Mouse (Mus musculus) left cerebral cortex, adult 2 months (tissue): ENCODE data around the gene Slc10a4. TPM values are rescaled to one million over a fixed set of nuclear protein-coding genes. Genes with fewer than 3 reads are reported as not detected.

Experiments
- DNase-seq, 2 experiments: peaks; one replicate each; pipeline ENCODE4 v3.0.0; 2021 to 2022; ENCODE audit warnings: low spot score in 2 of 2, mixed read lengths in 1 of 2; ENCODE audit errors: extremely low spot score in 1 of 2
- H3K27ac ChIP-seq: fragments of 200-600 bp; 2 replicates; pipeline ENCODE4 v1.8.1; 2022
- H3K4me3 ChIP-seq: fragments of 200-600 bp; 2 replicates; pipeline ENCODE4 v1.8.1; 2022
- CTCF ChIP-seq: fragments of 200-600 bp; IDR thresholded peaks from 2 replicates; pipeline ENCODE4 v1.8.1; 2022; ENCODE audit warnings: antibody characterized with exemption, mild to moderate bottlenecking, moderate library complexity
- intact Hi-C: fragments of 180-260 bp; cut with DNase I; formaldehyde crosslinking; loops from one replicate; pipeline ENCODE4 v1.15.1; 2025
- long read RNA-seq, 2 experiments: library from polyadenylated mRNA; stranded (forward); transcript quantifications; one replicate each; pipeline ENCODE4 v2.0.0; 2021; ENCODE audit warnings: borderline mapping rate in 2 of 2
- total RNA-seq, 2 experiments: library from RNA; stranded (reverse); gene quantifications; 2 replicates each; pipeline ENCODE4 v1.2.3; 2021

Slc10a4 gene
- 1 to 10 TPM in 1 of 2 experiments, under 1 TPM in 1; 0.36 to 2.2 TPM for total RNA-seq
- long read RNA-seq, experiment 1, partial matches to known transcripts = 0 of 2 reads
- long read RNA-seq, experiment 1, other reads (novel, unspliced or antisense) = 0 of 2 reads
- long read RNA-seq, experiment 2 = 0 reads

DNA sequence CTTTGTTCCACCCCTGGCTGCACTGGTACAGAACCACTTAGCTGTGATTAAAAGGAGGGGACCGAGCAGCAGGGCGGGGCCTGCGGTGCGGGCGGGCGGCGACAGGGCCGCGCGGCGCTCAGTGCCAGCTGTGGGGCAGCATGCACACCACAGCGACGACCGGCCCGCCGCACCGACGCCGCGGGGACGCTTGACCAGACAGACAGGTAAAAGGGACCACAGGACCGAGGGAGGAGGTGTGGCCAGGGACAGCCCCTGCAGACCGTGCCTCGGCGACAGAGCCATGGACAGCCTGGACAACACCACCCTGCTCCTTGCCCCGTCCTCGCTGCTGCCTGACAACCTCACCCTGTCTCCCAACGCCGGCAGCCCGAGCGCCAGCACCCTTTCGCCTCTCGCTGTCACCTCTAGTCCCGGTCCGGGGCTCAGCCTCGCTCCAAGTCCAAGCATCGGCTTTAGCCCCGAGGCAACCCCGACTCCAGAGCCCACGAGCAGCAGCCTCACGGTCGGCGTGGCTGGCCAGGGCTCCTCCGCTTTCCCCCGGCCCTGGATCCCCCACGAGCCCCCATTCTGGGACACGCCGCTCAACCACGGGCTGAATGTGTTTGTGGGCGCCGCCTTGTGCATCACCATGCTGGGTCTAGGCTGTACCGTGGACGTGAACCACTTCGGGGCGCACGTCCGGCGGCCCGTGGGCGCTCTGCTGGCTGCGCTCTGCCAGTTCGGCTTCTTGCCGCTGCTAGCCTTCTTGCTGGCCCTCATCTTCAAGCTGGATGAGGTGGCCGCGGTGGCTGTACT is at the start of gene Slc10a4:
TSS of gene Slc10a4 (plus strand) at position 100 of the 798 bp plus-strand sequence.
- intact Hi-C loops = loop anchor here (5.0 kb wide), 1 partner anchor 420 kb away; the partner anchor contains the start of gene Gm5868
- DNase-seq = no peak
- TF ChIP-seq CTCF = no peak
- Histone ChIP-seq H3K4me3 (0 out of 2 replicates have a peak within 1 kb of the TSS, but pooled peaks have one; percentile 13), H3K27ac (no peak within 1 kb of the TSS)

DNA sequence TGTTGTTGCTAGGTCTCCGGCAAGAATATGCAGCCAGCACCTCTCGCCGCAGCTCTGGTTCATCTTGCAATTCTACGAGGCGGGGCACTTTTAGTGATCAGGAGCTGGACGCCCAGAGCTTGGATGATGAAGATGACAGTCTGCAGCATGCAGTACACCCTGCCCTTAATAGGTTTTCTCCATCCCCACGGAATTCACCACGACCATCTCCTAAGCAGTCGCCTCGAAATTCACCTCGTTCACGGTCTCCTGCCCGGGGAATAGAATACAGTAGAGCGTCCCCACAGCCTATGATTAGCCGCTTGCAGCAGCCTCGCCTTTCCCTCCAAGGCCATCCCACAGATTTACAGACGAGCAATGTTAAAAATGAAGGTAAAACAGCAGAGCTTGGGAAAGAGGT is 49.4 kb upstream of the Slc10a4 start:
- no peak for DNase-seq
- Histone ChIP-seq H3K27ac (no peak overlapping the region), H3K4me3 (no peak overlapping the region)
- no peak for TF ChIP-seq CTCF
- intact Hi-C loops = loop anchor here (5.0 kb wide), 1 partner anchor 65 kb away; no protein-coding TSS in a partner anchor

DNA sequence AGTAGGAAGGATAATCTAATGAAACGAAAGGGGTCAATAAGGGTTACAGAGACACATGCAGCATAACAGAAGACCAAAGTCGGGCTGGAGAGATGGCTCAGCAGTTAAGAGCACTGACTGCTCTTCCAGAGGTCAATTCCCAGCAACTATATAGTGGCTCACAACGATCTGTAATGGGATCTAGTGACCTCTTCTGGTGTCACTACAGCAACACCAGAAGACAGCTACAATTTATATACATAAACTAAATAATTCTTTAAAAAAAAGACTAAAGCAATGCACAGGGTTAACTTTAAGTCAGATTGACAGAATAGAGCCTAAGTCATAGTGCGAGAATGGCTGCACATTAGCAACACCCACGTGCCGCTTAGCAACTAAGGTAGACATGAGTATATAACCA is 46.6 kb upstream of the Slc10a4 start:
- Histone ChIP-seq H3K4me3 (no peak overlapping the region), H3K27ac (no peak overlapping the region)
- intact Hi-C loops = no loop called here
- peak; percentile 18 for TF ChIP-seq CTCF
- DNase-seq = no peak

DNA sequence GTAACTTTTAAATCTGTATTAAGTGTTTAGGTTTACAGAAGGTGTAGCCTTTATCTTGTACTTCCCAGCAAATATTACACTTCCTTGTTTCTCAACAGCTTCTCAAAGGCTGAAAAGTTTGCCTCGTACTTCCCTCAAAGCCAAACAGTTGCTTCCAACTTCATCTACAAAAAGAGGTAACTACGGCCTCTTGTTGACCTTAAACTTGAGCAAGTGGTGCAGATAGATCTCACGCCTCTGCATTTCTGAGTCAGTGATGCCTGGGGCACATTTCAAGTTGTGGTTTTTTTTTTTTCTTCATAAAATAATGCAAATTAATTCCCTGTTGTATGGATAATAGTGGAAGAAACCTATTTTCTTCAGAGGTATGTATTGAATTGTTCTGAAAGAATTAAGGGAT is 41.0 kb upstream of the Slc10a4 start:
- TF ChIP-seq CTCF = no peak
- Histone ChIP-seq H3K27ac (no peak overlapping the region), H3K4me3 (no peak overlapping the region)
- no peak for DNase-seq
- intact Hi-C loops = no loop called here

DNA sequence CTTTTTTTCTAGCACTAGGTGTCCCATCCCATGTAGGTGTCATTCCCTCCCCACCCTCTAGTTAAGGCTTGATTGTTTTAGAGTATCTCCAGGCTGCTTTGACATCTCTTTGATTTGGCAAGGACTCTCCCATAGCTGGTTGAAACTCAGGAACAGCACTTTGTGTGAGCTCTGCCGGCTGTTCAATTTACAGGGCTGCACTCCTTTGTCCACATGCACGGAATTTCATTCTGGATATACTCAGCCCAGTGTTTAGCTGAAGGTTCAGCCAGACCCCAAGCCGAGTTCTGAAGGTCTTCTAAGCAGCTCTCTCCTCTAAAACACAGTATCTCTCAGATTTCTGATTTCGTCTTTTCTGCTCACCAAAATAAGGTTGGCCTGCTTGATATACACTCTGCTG is 34.2 kb upstream of the Slc10a4 start:
- H3K4me3 ChIP-seq = no peak overlapping the region
- no peak for DNase-seq
- TF ChIP-seq CTCF = no peak
- H3K27ac ChIP-seq = no peak overlapping the region
- intact Hi-C loops = loop anchor here (10.0 kb wide), 1 partner anchor 332 kb away; no protein-coding TSS in a partner anchor

DNA sequence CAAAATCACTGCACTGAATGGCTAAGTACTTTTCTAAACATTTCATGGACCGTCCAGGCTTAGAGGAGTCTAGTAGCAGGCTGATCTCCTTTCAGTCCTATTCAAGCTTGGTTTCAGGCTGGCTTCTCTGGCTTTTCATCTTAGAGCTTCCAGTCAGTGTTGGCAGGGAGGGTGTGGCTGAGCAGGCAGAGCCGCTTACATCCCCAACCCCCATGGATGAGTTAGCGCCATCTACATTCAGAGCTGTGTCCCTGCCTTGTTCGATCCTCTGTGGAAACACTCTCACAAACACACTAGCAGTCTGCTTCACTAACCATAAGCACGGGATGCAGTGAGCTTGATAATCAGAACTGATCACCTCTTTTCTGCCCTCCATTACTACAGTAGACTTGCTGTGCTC is 33.7 kb upstream of the Slc10a4 start:
- H3K4me3 ChIP-seq = no peak overlapping the region
- TF ChIP-seq CTCF = peak; percentile 5
- DNase-seq = no peak
- no peak overlapping the region for H3K27ac ChIP-seq
- intact Hi-C loops = loop anchor here (10.0 kb wide), 1 partner anchor 332 kb away; no protein-coding TSS in a partner anchor

DNA sequence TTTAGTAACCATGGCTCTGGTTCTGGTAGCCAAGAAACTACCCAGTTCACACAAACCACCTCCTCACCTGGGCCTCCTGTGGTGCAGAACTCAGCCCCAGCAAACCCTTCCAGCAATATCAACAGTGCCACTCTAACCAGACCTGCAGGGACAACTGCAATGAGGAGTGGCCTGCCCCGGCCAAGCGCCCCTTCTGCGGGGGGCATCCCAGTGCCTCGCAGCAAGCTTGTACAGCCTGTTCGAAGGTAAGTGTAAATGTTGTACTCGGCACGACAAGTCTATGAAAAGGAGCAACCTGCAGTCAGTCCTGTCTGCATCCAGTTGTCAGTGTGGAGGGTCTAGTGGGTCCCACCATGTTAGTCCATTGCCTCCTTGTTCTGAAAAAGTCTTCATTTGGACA is 32.1 kb upstream of the Slc10a4 start, which contains the start of gene Gm10135:
TSS of gene Gm10135 (minus strand) at position 101 of the 400 bp plus-strand sequence.
- DNase-seq = no peak
- no peak for TF ChIP-seq CTCF
- Histone ChIP-seq H3K4me3 (no peak within 1 kb of the TSS), H3K27ac (no peak within 1 kb of the TSS)
- intact Hi-C loops = loop anchor here (10.0 kb wide), 1 partner anchor 330 kb away; no protein-coding TSS in a partner anchor

DNA sequence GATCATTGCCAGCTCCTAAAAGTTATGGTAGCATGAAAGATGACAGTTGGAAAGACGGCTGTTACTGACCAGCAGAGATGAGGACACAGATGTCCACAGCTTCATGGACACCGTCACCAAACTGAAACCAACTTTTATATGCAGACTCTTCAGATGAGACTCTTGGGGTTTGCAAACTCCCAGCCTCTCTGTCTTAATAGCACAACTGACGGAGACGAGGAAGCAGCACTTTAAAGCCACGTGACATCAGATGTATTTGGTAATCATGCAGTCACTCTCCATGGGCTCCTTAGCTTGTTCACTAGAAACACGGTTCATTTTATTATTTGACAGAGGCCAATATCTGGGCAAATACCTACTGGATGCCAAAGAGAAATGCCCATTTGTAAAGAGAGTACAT is 30.7 kb upstream of the Slc10a4 start:
- Histone ChIP-seq H3K27ac (no peak overlapping the region), H3K4me3 (no peak overlapping the region)
- no peak for DNase-seq
- no peak for TF ChIP-seq CTCF
- intact Hi-C loops = loop anchor here (10.0 kb wide), 1 partner anchor 329 kb away; no protein-coding TSS in a partner anchor

DNA sequence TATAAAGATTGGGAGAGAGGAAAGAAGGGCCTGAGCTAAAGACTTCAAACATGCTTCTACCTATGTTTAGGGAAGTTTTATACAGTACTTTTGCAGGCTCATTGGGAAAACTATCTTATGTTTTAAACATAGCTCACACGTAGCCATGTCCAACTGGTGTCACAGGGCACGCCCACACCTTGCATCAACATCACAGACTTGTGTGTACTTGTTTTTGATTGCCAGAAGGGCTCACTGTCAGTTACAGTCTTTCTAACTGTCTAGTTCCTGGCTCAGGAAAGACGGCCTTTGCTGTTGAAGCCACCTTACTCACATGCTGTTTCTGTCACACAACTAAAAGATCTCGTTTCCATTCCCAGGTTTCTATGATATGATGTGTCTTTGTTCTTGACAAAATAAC is 30.1 kb upstream of the Slc10a4 start:
- TF ChIP-seq CTCF = no peak
- intact Hi-C loops = loop anchor here (10.0 kb wide), 1 partner anchor 328 kb away; no protein-coding TSS in a partner anchor

DNA sequence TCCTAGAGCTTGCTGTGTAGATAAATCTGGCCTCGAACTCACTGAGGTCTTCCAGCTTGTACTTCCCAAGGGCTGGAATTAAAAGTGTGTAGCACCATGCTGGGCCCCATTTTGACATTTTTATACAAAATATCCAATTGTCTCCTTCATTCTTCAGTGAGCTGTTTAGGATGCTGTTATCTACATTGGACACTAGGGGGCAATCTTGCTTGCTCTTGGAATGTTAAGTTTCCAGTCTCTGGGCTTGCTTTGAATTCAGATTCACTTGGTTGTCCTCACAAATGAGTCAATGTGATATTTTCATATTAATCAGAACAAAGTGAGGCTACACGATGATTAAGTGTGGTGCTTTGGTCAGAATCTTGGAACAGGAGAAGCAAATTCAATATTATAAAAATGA is 22.6 kb upstream of the Slc10a4 start:
- H3K4me3 ChIP-seq = no peak overlapping the region
- intact Hi-C loops = loop anchor here (1.0 to 2.0 kb wide), 2 partner anchors 87 to 399 kb away; no protein-coding TSS in a partner anchor

More for the DNA sequence above, 30.1 kb upstream of the Slc10a4 start:
- no peak overlapping the region for H3K27ac ChIP-seq
- no peak overlapping the region for H3K4me3 ChIP-seq
- no peak for DNase-seq

DNA sequence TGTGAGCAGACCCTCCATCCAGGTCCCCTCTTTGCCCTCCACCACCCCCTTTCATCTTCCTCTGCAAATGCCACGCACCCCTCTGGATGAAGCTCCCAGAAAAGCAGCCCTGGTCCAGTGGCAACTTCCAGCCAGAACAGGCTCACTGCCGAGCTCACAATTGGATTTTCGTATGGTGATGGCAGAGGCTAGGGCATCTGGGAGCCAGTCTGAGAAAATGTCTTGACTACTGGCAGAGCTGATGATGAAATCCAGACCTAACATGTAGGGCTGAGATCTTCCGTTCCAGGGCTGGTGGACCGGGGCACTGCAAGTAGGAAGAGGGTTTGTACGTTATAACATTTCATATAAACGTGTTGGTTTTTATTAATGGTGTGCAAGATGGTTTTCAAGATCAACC is 18.9 kb upstream of the Slc10a4 start:
- no peak overlapping the region for H3K4me3 ChIP-seq
- TF ChIP-seq CTCF = no peak
- no peak for DNase-seq
- intact Hi-C loops = no loop called here
- H3K27ac ChIP-seq = no peak overlapping the region

More for the DNA sequence above, 22.6 kb upstream of the Slc10a4 start:
- no peak for DNase-seq
- H3K27ac ChIP-seq = no peak overlapping the region
- peak; percentile 88 for TF ChIP-seq CTCF

DNA sequence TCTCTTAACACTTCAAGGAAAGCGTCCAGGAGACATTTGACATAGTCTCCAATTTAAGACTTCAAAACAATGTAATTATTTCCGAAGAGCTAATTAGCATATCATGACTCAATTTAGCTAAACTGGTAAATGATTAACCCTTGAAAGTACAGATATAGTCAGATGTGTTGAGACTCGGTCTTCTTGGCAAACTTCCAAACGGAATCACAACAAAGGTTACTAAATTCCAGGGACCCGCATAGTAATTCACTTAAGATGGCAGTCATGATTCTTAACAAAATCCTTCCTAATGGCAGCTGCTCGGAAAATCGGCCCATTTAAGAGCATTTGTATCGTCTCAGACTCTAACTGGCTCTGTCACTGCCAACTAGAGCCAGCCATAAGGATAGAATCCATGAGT is 16.9 kb upstream of the Slc10a4 start:
- H3K4me3 ChIP-seq = no peak overlapping the region
- intact Hi-C loops = no loop called here
- no peak overlapping the region for H3K27ac ChIP-seq
- no peak for DNase-seq
- no peak for TF ChIP-seq CTCF
